In the genomic region with DNA sequence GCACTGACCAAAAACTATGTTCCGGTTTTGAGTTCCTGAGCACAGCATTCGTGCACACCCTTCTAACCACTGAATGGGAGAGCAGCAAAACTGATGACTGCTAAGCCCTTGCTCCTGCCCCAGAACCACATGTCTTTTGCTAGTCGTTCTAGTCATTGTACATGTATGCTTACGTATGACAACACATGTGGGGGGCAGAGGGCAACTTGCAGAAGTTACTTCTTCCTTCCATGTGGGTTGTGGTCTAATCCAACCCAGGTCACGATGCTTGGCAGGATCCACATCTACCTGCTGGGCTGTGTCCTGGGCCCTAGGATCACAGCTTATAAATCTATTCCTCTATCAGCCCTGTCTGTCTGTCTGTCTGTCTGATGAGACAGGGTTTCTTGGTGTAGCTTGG, we compare ENCODE assay signal across 18 mouse cellular contexts. TPM values are rescaled to one million over a fixed set of nuclear protein-coding genes. Genes with fewer than 3 reads are reported as not detected.
A peak's percentile ranks its signal among the peaks of the same experiment; 100 is the strongest.
DNase-seq lines count a peak whose midpoint lies in the region; ATAC-seq and TF ChIP-seq lines count a peak whose summit lies in the region.
"Had no signal": no experiment of that assay in that cellular context is flagged by ENCODE, and none has a peak within 500 bp of the region (broad histone marks: within the 10 kb centered on the region; RNA-seq: fewer than 3 reads in every experiment).

No protein-coding gene starts in this region.

- no peak overlapping the region for H3K4me3 ChIP-seq in embryonic facial prominence, embryonic 15.5 days (replicated peaks)
- H3K4me3 ChIP-seq in embryonic facial prominence, embryonic 10.5 days = no peak overlapping the region
- no peak overlapping the region for H3K4me3 ChIP-seq in heart, postnatal 0 days (ENCODE audit: low read depth, low read length)
- no peak overlapping the region for H3K4me3 ChIP-seq in brown adipose tissue, adult 24 weeks (ENCODE audit: insufficient read depth, low read depth, low read length)
- no peak overlapping the region for H3K4me3 ChIP-seq in liver, embryonic 16.5 days (ENCODE audit: low read depth, low read length)
- H3K4me3 ChIP-seq in midbrain, embryonic 10.5 days = no peak overlapping the region
- H3K4me3 ChIP-seq: embryonic facial prominence, embryonic 12.5 days; neural tube, embryonic 13.5 days had no signal

- no peak overlapping the region for H3K9ac ChIP-seq in embryonic facial prominence, embryonic 15.5 days
- no peak overlapping the region for H3K9ac ChIP-seq in heart, postnatal 0 days (replicated peaks; ENCODE audit: low read depth, low read length)
- no peak overlapping the region for H3K9ac ChIP-seq in liver, embryonic 16.5 days (ENCODE audit: low read depth, low read length)
- H3K9ac ChIP-seq: embryonic facial prominence, embryonic 12.5 days; forebrain, postnatal 0 days; neural tube, embryonic 13.5 days had no signal

- TF ChIP-seq CTCF in heart, postnatal 0 days (IDR thresholded peaks at IDR 0.05; ENCODE audit: low read depth) = no peak

- no peak for TF ChIP-seq EP300 in heart, postnatal 0 days (IDR thresholded peaks at IDR 0.05; ENCODE audit: low read depth)

- 81% methylated on average over 5 of the region's 5 CpGs for WGBS in embryonic facial prominence, embryonic 15.5 days
- 90% methylated on average over 5 of the region's 5 CpGs for WGBS in embryonic facial prominence, embryonic 10.5 days
- 66% methylated on average over 5 of the region's 5 CpGs for WGBS in heart, postnatal 0 days
- WGBS in liver, embryonic 16.5 days (ENCODE audit: insufficient replicate concordance) = 43% methylated on average over 5 of the region's 5 CpGs
- WGBS in midbrain, embryonic 10.5 days = 82% methylated on average over 5 of the region's 5 CpGs

- H3K4me2 ChIP-seq in embryonic facial prominence, embryonic 15.5 days (replicated peaks) = no peak overlapping the region
- H3K4me2 ChIP-seq in heart, postnatal 0 days (ENCODE audit: low read depth, low read length) = no peak overlapping the region
- no peak overlapping the region for H3K4me2 ChIP-seq in liver, embryonic 16.5 days (ENCODE audit: low read depth, low read length)
- H3K4me2 ChIP-seq: embryonic facial prominence, embryonic 12.5 days; neural tube, embryonic 13.5 days had no signal

- peaks cover 27% of the 10 kb centered on the region for H3K4me1 ChIP-seq in embryonic facial prominence, embryonic 15.5 days
- peaks cover 25% of the 10 kb centered on the region for H3K4me1 ChIP-seq in embryonic facial prominence, embryonic 10.5 days
- peaks cover 18% of the 10 kb centered on the region for H3K4me1 ChIP-seq in heart, postnatal 0 days (ENCODE audit: control insufficient read depth, insufficient read depth)
- H3K4me1 ChIP-seq in brown adipose tissue, adult 24 weeks (ENCODE audit: control insufficient read depth, insufficient read depth, insufficient read length, low read length) = peaks cover 20% of the 10 kb centered on the region
- H3K4me1 ChIP-seq in liver, embryonic 16.5 days (ENCODE audit: control insufficient read depth, low read depth, low read length) = peaks cover 39% of the 10 kb centered on the region
- peaks cover 26% of the 10 kb centered on the region for H3K4me1 ChIP-seq in midbrain, embryonic 10.5 days

- peak overlapping the region; percentile 28; the same call in 1 of the 2 replicates for H3K27ac ChIP-seq in embryonic facial prominence, embryonic 15.5 days (replicated peaks)
- no peak overlapping the region for H3K27ac ChIP-seq in embryonic facial prominence, embryonic 10.5 days (replicated peaks)
- H3K27ac ChIP-seq in heart, postnatal 0 days (ENCODE audit: low read depth) = peak overlapping the region; percentile 22; the same call in 1 of the 2 replicates
- peak overlapping the region; percentile 75 for H3K27ac ChIP-seq in brown adipose tissue, adult 24 weeks (replicated peaks; ENCODE audit: low read depth, low read length)
- H3K27ac ChIP-seq in liver, embryonic 16.5 days (ENCODE audit: low read length) = peak overlapping the region; percentile 75
- no peak overlapping the region for H3K27ac ChIP-seq in midbrain, embryonic 10.5 days (replicated peaks)
- H3K27ac ChIP-seq: embryonic facial prominence, embryonic 12.5 days; neural tube, embryonic 13.5 days had no signal

- H3K27me3 ChIP-seq in embryonic facial prominence, embryonic 15.5 days = no peaks in the 10 kb centered on the region
- peaks cover 5% of the 10 kb centered on the region; the same call in 1 of the 2 replicates for H3K27me3 ChIP-seq in embryonic facial prominence, embryonic 10.5 days (replicated peaks; ENCODE audit: low read depth, poor library complexity, severe bottlenecking)
- no peaks in the 10 kb centered on the region for H3K27me3 ChIP-seq in heart, postnatal 0 days (ENCODE audit: control insufficient read depth, insufficient read depth, low read length)
- no peaks in the 10 kb centered on the region for H3K27me3 ChIP-seq in liver, embryonic 16.5 days (ENCODE audit: control insufficient read depth, insufficient read depth, low read depth, low read length)
- H3K27me3 ChIP-seq in midbrain, embryonic 10.5 days (ENCODE audit: low read depth, poor library complexity, severe bottlenecking) = no peaks in the 10 kb centered on the region; the same call in 1 of the 2 replicates
- H3K27me3 ChIP-seq: embryonic facial prominence, embryonic 12.5 days; neural tube, embryonic 13.5 days had no signal

- H3K9me3 ChIP-seq in embryonic facial prominence, embryonic 15.5 days (replicated peaks) = no peaks in the 10 kb centered on the region
- H3K9me3 ChIP-seq in embryonic facial prominence, embryonic 10.5 days = no peaks in the 10 kb centered on the region; the same call in 1 of the 2 replicates
- no peaks in the 10 kb centered on the region for H3K9me3 ChIP-seq in heart, postnatal 0 days (replicated peaks; ENCODE audit: control insufficient read depth, low read length)
- no peaks in the 10 kb centered on the region for H3K9me3 ChIP-seq in liver, embryonic 16.5 days (replicated peaks; ENCODE audit: control insufficient read depth, low read length)
- no peaks in the 10 kb centered on the region for H3K9me3 ChIP-seq in midbrain, embryonic 10.5 days (replicated peaks)
- H3K9me3 ChIP-seq: embryonic facial prominence, embryonic 12.5 days; neural tube, embryonic 13.5 days had no signal

- no peak for DNase-seq in embryonic facial prominence, embryonic 10.5 days (ENCODE audit: low spot score)
- no peak for DNase-seq in heart, postnatal 0 days (ENCODE audit: low spot score)
- no peak for DNase-seq in heart, postnatal 4 days
- no peak for DNase-seq in cerebellum, adult 9-10 months
- no peak for DNase-seq in midbrain, embryonic 10.5 days (ENCODE audit: low spot score)
- DNase-seq: cerebellum, adult 18-20 months; forebrain, postnatal 0 days; gastrocnemius, postnatal 10 days; heart, postnatal 14 days; kidney, adult 2 months; lung, postnatal 10 days; right cerebral cortex, postnatal 4 days had no signal

- no peak for ATAC-seq in embryonic facial prominence, embryonic 15.5 days (ENCODE audit: insufficient number of reproducible peaks, low FRiP score, low TSS enrichment, low read depth)
- ATAC-seq in heart, postnatal 0 days (ENCODE audit: insufficient read depth, low read depth) = no peak
- ATAC-seq in liver, embryonic 16.5 days (ENCODE audit: low read depth) = no peak
- ATAC-seq: CD4-positive, CD25-positive, alpha-beta regulatory T cell, adult 4 months; forebrain, postnatal 0 days had no signal

- no peaks in the 10 kb centered on the region for H3K36me3 ChIP-seq in embryonic facial prominence, embryonic 15.5 days
- H3K36me3 ChIP-seq in embryonic facial prominence, embryonic 10.5 days (replicated peaks) = 0 out of 2 replicates have a peak, but pooled peaks cover 3% of the 10 kb centered on the region
- no peaks in the 10 kb centered on the region for H3K36me3 ChIP-seq in heart, postnatal 0 days (replicated peaks; ENCODE audit: control insufficient read depth, insufficient read depth, low read length)
- H3K36me3 ChIP-seq in liver, embryonic 16.5 days (ENCODE audit: control insufficient read depth, insufficient read depth) = no peaks in the 10 kb centered on the region
- H3K36me3 ChIP-seq in midbrain, embryonic 10.5 days = peaks cover 3% of the 10 kb centered on the region; the same call in 1 of the 2 replicates
- H3K36me3 ChIP-seq: embryonic facial prominence, embryonic 12.5 days; neural tube, embryonic 13.5 days had no signal

RNA-seq across cellular contexts. Expression of gene Ppp1r12c, which starts 2.4 kb away (rescaled TPM):
- polyA plus RNA-seq in embryonic facial prominence, embryonic 15.5 days (2015; fragmentation: Nextera tagmentation; extraction: Ambion mirVana) = 52.5 and 57.2 TPM in 2 replicates
- polyA plus RNA-seq in embryonic facial prominence, embryonic 10.5 days (2016; fragmentation: Nextera tagmentation; extraction: Ambion mirVana) = 35.5 and 40.5 TPM in 2 replicates
- total RNA-seq in heart, postnatal 0 days (2014; rRNA removed; ENCODE audit: low replicate concordance) = 89.1 and 105 TPM in 2 replicates
- polyA plus RNA-seq in heart, postnatal 0 days (2015; fragmentation: Nextera tagmentation; extraction: Ambion mirVana) = 22.5 and 24.2 TPM in 2 replicates
- 10 to 100 TPM; 89.8 to 92.3 TPM for total RNA-seq in heart, postnatal 4 days (2021)
- 32.9 and 42.2 TPM in 2 replicates for polyA plus RNA-seq in brown adipose tissue, adult 24 weeks (2012; ENCODE audit: insufficient read depth, insufficient read length, missing spikeins)
- polyA plus RNA-seq in liver, embryonic 16.5 days (2015; fragmentation: Nextera tagmentation; extraction: Ambion mirVana) = 6.9 and 8.0 TPM in 2 replicates
- 33.5 and 40.4 TPM in 2 replicates for polyA plus RNA-seq in midbrain, embryonic 10.5 days (2016; fragmentation: Nextera tagmentation; extraction: Ambion mirVana)

RNA-seq across cellular contexts. Expression of gene Tnnt1, which starts 12.3 kb away (rescaled TPM):
- 290 and 382 TPM in 2 replicates for polyA plus RNA-seq in embryonic facial prominence, embryonic 15.5 days (2015; fragmentation: Nextera tagmentation; extraction: Ambion mirVana)
- polyA plus RNA-seq in embryonic facial prominence, embryonic 10.5 days (2016; fragmentation: Nextera tagmentation; extraction: Ambion mirVana) = 8.3 and 10.4 TPM in 2 replicates
- total RNA-seq in heart, postnatal 0 days (2014; rRNA removed; ENCODE audit: low replicate concordance) = 27.4 and 28.3 TPM in 2 replicates
- polyA plus RNA-seq in heart, postnatal 0 days (2015; fragmentation: Nextera tagmentation; extraction: Ambion mirVana) = 93.7 and 106 TPM in 2 replicates
- total RNA-seq in heart, postnatal 4 days (2021) = 10 to 100 TPM; 48.7 to 59.0 TPM
- 25.6 and 40.1 TPM in 2 replicates for polyA plus RNA-seq in brown adipose tissue, adult 24 weeks (2012; ENCODE audit: insufficient read depth, insufficient read length, missing spikeins)
- polyA plus RNA-seq in liver, embryonic 16.5 days (2015; fragmentation: Nextera tagmentation; extraction: Ambion mirVana) = 9.3 and 15.2 TPM in 2 replicates
- polyA plus RNA-seq in midbrain, embryonic 10.5 days (2016; fragmentation: Nextera tagmentation; extraction: Ambion mirVana) = 4.7 and 6.0 TPM in 2 replicates

RNA-seq across cellular contexts. Expression of gene Tnni3, which starts 20.2 kb away (rescaled TPM):
- 5.1 and 5.9 TPM in 2 replicates for polyA plus RNA-seq in embryonic facial prominence, embryonic 15.5 days (2015; fragmentation: Nextera tagmentation; extraction: Ambion mirVana)
- 2.7 and 3.6 TPM in 2 replicates for polyA plus RNA-seq in embryonic facial prominence, embryonic 10.5 days (2016; fragmentation: Nextera tagmentation; extraction: Ambion mirVana)
- total RNA-seq in heart, postnatal 0 days (2014; rRNA removed; ENCODE audit: low replicate concordance) = 4,764 and 5,473 TPM in 2 replicates
- polyA plus RNA-seq in heart, postnatal 0 days (2015; fragmentation: Nextera tagmentation; extraction: Ambion mirVana) = 8,811 and 8,917 TPM in 2 replicates
- total RNA-seq in heart, postnatal 4 days (2021) = 1,000 to 10,000 TPM; 4,693 to 5,168 TPM
- not detected in 2 replicates for polyA plus RNA-seq in brown adipose tissue, adult 24 weeks (2012; ENCODE audit: insufficient read depth, insufficient read length, missing spikeins)
- 0.32 and 0.40 TPM in 2 replicates for polyA plus RNA-seq in liver, embryonic 16.5 days (2015; fragmentation: Nextera tagmentation; extraction: Ambion mirVana)
- 2.0 and 2.3 TPM in 2 replicates for polyA plus RNA-seq in midbrain, embryonic 10.5 days (2016; fragmentation: Nextera tagmentation; extraction: Ambion mirVana)

RNA-seq across cellular contexts. Expression of gene Dnaaf3, which starts 28.4 kb away (rescaled TPM):
- 4.4 and 7.8 TPM in 2 replicates for polyA plus RNA-seq in embryonic facial prominence, embryonic 15.5 days (2015; fragmentation: Nextera tagmentation; extraction: Ambion mirVana)
- polyA plus RNA-seq in embryonic facial prominence, embryonic 10.5 days (2016; fragmentation: Nextera tagmentation; extraction: Ambion mirVana) = 1.9 and 3.0 TPM in 2 replicates
- 0.11 and 2.6 TPM in 2 replicates for total RNA-seq in heart, postnatal 0 days (2014; rRNA removed; ENCODE audit: low replicate concordance)
- 0.60 and 0.63 TPM in 2 replicates for polyA plus RNA-seq in heart, postnatal 0 days (2015; fragmentation: Nextera tagmentation; extraction: Ambion mirVana)
- total RNA-seq in heart, postnatal 4 days (2021) = under 1 TPM; 0.41 to 0.57 TPM
- polyA plus RNA-seq in brown adipose tissue, adult 24 weeks (2012; ENCODE audit: insufficient read depth, insufficient read length, missing spikeins) = not detected in 2 replicates
- polyA plus RNA-seq in liver, embryonic 16.5 days (2015; fragmentation: Nextera tagmentation; extraction: Ambion mirVana) = 0.16 and 0.19 TPM in 2 replicates
- 1.8 and 2.2 TPM in 2 replicates for polyA plus RNA-seq in midbrain, embryonic 10.5 days (2016; fragmentation: Nextera tagmentation; extraction: Ambion mirVana)

RNA-seq across cellular contexts. Expression of gene Eps8l1, which starts 43.4 kb away (rescaled TPM):
- 13.6 and 17.6 TPM in 2 replicates for polyA plus RNA-seq in embryonic facial prominence, embryonic 15.5 days (2015; fragmentation: Nextera tagmentation; extraction: Ambion mirVana)
- 4.8 and 5.3 TPM in 2 replicates for polyA plus RNA-seq in embryonic facial prominence, embryonic 10.5 days (2016; fragmentation: Nextera tagmentation; extraction: Ambion mirVana)
- 0.88 and 6.1 TPM in 2 replicates for total RNA-seq in heart, postnatal 0 days (2014; rRNA removed; ENCODE audit: low replicate concordance)
- 1.00 and 4.0 TPM in 2 replicates for polyA plus RNA-seq in heart, postnatal 0 days (2015; fragmentation: Nextera tagmentation; extraction: Ambion mirVana)
- 1 to 10 TPM; 1.6 to 2.7 TPM for total RNA-seq in heart, postnatal 4 days (2021)
- polyA plus RNA-seq in brown adipose tissue, adult 24 weeks (2012; ENCODE audit: insufficient read depth, insufficient read length, missing spikeins) = 2.2 and 2.3 TPM in 2 replicates
- 1.1 and 2.6 TPM in 2 replicates for polyA plus RNA-seq in liver, embryonic 16.5 days (2015; fragmentation: Nextera tagmentation; extraction: Ambion mirVana)
- 2.9 and 3.4 TPM in 2 replicates for polyA plus RNA-seq in midbrain, embryonic 10.5 days (2016; fragmentation: Nextera tagmentation; extraction: Ambion mirVana)

Comparison
In these comparisons a context has a peak if more than half of its experiments do, and no peak if none do; other contexts are left out.
1. H3K27ac ChIP-seq: peak in embryonic facial prominence, embryonic 15.5 days (single experiment), heart, postnatal 0 days (single experiment), brown adipose tissue, adult 24 weeks (single experiment) and liver, embryonic 16.5 days (single experiment); none in embryonic facial prominence, embryonic 10.5 days (single experiment) and midbrain, embryonic 10.5 days (single experiment).
2. RNA of gene Tnni3, which starts 20.2 kb away (polyA plus RNA-seq): 8,811 to 8,917 TPM in heart, postnatal 0 days; 5.1 to 5.9 TPM in embryonic facial prominence, embryonic 15.5 days, 2.7 to 3.6 TPM in embryonic facial prominence, embryonic 10.5 days, 2.0 to 2.3 TPM in midbrain, embryonic 10.5 days, not detected in brown adipose tissue, adult 24 weeks and 0.32 to 0.40 TPM in liver, embryonic 16.5 days; every median in the first group is over 1,000 times any median in the second.